Mouse (Mus musculus) telencephalon, adult 2 months (tissue): ENCODE measurements at regions not wholly inside any gene's neighbourhood (a gene's known extent, or its start where the extent isn't known, plus 50 kb on each side); places are given as distances from the start of the nearest gene placed in this dataset.

Experiments used
- DNase-seq: peaks from one replicate; pipeline ENCODE4 v3.0.0-alpha.2; 2011; ENCODE audit warnings: low read depth, low spot score

- DNase-seq = no peak
Observed at GRCm38 (mm10) chr10:111077632-111078031, 67.7 kb upstream of the Zdhhc17 start.

- no peak for DNase-seq
Observed at GRCm38 (mm10) chr10:111073851-111074430, 64.0 kb upstream of the Zdhhc17 start.

- DNase-seq = no peak
Observed at GRCm38 (mm10) chr10:111073262-111073661, 63.3 kb upstream of the Zdhhc17 start.

GRCm38 (mm10) chr10:111072554-111072909 lies 62.6 kb upstream of the Zdhhc17 start:
- no peak for DNase-seq

- DNase-seq = no peak
Observed at GRCm38 (mm10) chr10:111071805-111072553, 62.0 kb upstream of the Zdhhc17 start.

DNA sequence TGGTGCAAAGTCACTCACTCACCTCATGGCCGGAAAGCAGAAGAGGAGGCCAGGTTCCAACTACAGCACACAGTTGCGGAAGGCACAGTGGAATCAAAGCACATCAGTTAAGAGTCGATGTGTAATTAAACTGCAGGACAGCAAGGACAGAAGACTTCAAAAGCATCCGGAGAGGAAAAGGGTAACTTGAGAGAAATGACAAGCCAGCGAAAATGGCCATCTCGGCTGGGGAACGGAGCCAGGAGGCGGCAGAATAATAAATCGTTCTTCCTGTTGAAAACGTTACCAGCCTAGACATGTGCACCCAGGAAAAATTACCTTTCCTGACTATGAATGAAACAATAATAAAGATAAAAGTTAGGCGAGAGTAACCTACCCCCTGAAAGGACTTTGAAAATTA lies 56.2 kb upstream of the Zdhhc17 start:
- no peak for DNase-seq

GRCm38 (mm10) chr10:111060626-111061025 lies 50.7 kb upstream of the Zdhhc17 start:
- no peak for DNase-seq
